Mouse (Mus musculus) gastrocnemius, postnatal 4 days (tissue): ENCODE data around the gene Mrps34. TPM values are rescaled to one million over a fixed set of nuclear protein-coding genes. Genes with fewer than 3 reads are reported as not detected.

Experiments used
- DNase-seq, 2 experiments: peaks; one replicate each; pipeline ENCODE4 v3.0.0; 2021 to 2022; ENCODE audit warnings: low spot score in 2 of 2, mixed read lengths in 2 of 2
- long read RNA-seq, 2 experiments: library from polyadenylated mRNA; stranded (forward); transcript quantifications; one replicate each; pipeline ENCODE4 v2.0.0; 2021
- total RNA-seq, 2 experiments: library from RNA; stranded (reverse); gene quantifications; 2 replicates each; pipeline ENCODE4 v1.2.3; 2021

Gene Mrps34
- 10 to 100 TPM; 93.0 to 94.7 TPM for total RNA-seq
- long read RNA-seq, experiment 1, transcript Mrps34-201 (3 exons, 918 nt): major isoform, 78 of 91 reads
- long read RNA-seq, experiment 1, partial matches to known transcripts: 2 of 91 reads
- long read RNA-seq, experiment 1, other reads (novel, unspliced or antisense): 8 of 91 reads
- long read RNA-seq, experiment 2, transcript Mrps34-202 (2 exons, 899 nt): minor isoform, 5 of 80 reads
- long read RNA-seq, experiment 2, transcript Mrps34-201 (3 exons, 918 nt): major isoform, 71 of 80 reads
- long read RNA-seq, experiment 2, partial matches to known transcripts: 1 of 80 reads
- long read RNA-seq, experiment 2, other reads (novel, unspliced or antisense): 3 of 80 reads

- DNase-seq: peak; percentile 63 to 85
These were observed at the start of gene Mrps34, which contains the start of gene Eme2 for GRCm38 (mm10) chr17:24894995-24895547. Mrps34 (plus strand) TSS chr17:24895116. Eme2 (minus strand) TSS chr17:24895087.

GRCm38 (mm10) chr17:24847386-24847785, 47.5 kb upstream of the Mrps34 start:
- no peak for DNase-seq

- no peak for DNase-seq
These were observed 46.3 kb upstream of the Mrps34 start for GRCm38 (mm10) chr17:24848600-24849031.

- no peak for DNase-seq
These were observed 45.2 kb upstream of the Mrps34 start for GRCm38 (mm10) chr17:24849733-24850064.

- peak; percentile 68 to 94 for DNase-seq
These were observed 44.7 kb upstream of the Mrps34 start, which contains the start of gene Fahd1 for GRCm38 (mm10) chr17:24850065-24850772. Fahd1 (minus strand) TSS chr17:24850364.

- no peak for DNase-seq
These were observed 44.2 kb upstream of the Mrps34 start for GRCm38 (mm10) chr17:24850773-24851127.

- no peak for DNase-seq
These were observed 43.4 kb upstream of the Mrps34 start for GRCm38 (mm10) chr17:24851381-24852125.

- DNase-seq: no peak
These were observed 39.0 kb upstream of the Mrps34 start for GRCm38 (mm10) chr17:24855838-24856464.

- DNase-seq: no peak
These were observed 38.3 kb upstream of the Mrps34 start for GRCm38 (mm10) chr17:24856589-24856988.

- DNase-seq: no peak
These were observed 37.0 kb upstream of the Mrps34 start for GRCm38 (mm10) chr17:24857831-24858470.

GRCm38 (mm10) chr17:24858967-24859366, 35.9 kb upstream of the Mrps34 start:
- no peak for DNase-seq

- DNase-seq: no peak
These were observed 34.8 kb upstream of the Mrps34 start for GRCm38 (mm10) chr17:24860076-24860475.

GRCm38 (mm10) chr17:24861785-24862184, 33.1 kb upstream of the Mrps34 start:
- no peak for DNase-seq

- DNase-seq: no peak
These were observed 29.1 kb upstream of the Mrps34 start, which contains the start of gene Igfals for GRCm38 (mm10) chr17:24865776-24866175. Igfals (plus strand) TSS chr17:24865997.

GRCm38 (mm10) chr17:24867914-24868313, 27.0 kb upstream of the Mrps34 start:
- DNase-seq: no peak

- DNase-seq: no peak
These were observed 21.1 kb upstream of the Mrps34 start for GRCm38 (mm10) chr17:24873695-24874404.

- no peak for DNase-seq
These were observed 20.5 kb upstream of the Mrps34 start for GRCm38 (mm10) chr17:24874405-24874745.

- DNase-seq: no peak
These were observed 19.9 kb upstream of the Mrps34 start for GRCm38 (mm10) chr17:24874989-24875388.

- DNase-seq: no peak
These were observed 17.4 kb upstream of the Mrps34 start for GRCm38 (mm10) chr17:24877336-24878116.
